Mouse (Mus musculus) embryo, embryonic 10.5 days (tissue): ENCODE results near the gene Usp17la.
"Not testable (repeated sequence)": the region's sequence is repeated elsewhere in the genome, so short reads cannot be mapped to it uniquely, and the experiment has no call there.

Source experiments
- DNase-seq: peaks from one replicate; pipeline ENCODE4 v3.0.0-alpha.2; 2015; ENCODE audit warnings: low spot score

The Usp17la gene

DNA sequence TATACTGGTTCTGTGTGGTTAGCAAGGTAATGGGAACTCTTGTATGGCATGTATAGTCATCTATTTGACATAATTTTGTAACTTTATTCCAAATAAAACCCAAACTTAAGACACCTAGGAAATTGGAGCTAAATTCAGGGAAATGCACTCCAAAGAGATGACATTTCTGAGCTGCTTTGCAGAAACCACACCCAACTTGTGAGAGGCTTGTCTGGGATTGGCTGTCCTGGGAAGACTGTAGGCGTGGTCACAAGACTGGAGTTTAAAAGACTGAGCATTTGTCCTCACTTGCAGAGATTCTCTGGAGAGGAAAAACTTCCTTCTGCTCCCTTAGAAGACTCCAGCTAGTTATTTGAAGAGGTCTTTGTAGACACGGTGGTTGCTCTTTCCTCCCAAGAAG is at the start of gene Usp17la:
Usp17la (plus strand) TSS at position 301 of the 400 bp plus-strand sequence.
- not testable (repeated sequence) for DNase-seq

DNA sequence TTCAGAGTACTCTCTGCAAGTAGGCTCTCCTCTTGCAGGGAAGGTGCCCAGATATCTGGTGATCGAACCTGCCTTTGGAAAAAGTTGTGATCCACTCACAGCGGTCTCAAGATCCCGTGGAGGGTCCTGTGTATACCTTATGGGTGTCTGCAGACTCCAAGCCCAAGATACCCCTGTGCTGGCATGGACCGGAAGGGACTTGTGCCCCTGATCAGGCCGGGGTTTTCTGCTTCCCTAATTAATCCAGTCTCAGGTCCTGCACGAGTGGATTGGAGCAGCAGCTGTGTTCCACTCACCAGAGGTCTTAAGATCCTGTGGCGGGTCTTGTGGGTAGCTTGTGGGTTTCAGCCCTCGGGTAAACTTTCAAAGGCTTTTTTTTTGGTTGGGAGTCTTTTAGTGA is 46.5 kb upstream of the Usp17la start:
- DNase-seq = not testable (repeated sequence)

- DNase-seq = no peak
These were observed 14.3 kb upstream of the Usp17la start, which contains the start of gene Usp17lb for GRCm38 (mm10) chr7:104842503-104842902. Gene Usp17lb (minus strand): TSS chr7:104842603.

DNA sequence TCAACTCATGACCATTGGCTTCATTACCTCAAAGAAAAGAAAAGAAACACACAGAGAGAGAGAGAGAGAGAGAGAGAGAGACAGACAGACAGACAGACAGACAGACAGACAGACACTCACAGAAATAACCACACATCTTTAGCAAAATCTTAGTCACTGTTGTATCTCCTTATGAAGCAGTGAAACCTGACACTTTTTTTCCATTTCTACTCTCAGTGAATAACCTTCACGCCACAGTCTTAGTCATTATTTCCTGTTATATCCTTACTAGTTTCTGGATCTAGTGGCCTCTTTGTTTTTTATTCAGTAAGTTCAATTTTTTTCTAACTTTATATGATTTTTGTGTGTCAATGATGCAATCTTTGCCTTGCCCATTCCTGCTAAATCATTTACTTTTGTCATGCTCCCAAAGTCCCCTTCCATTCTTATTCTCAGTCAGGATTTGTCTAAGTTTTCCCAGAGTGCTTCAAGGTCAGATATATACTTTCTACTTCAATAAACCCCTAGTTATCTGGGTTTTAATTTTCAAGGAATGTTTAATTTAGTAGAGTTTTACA is 13.0 kb upstream of the Usp17la start:
- no peak for DNase-seq

- peak; percentile 1 for DNase-seq
These were observed 5.3 kb upstream of the Usp17la start for GRCm38 (mm10) chr7:104851546-104851945.

- DNase-seq = no peak
These were observed 1.5 kb upstream of the Usp17la start for GRCm38 (mm10) chr7:104855248-104855750.

- DNase-seq = no peak
These were observed 874 bp downstream of the Usp17la start for GRCm38 (mm10) chr7:104857683-104858082.

DNA sequence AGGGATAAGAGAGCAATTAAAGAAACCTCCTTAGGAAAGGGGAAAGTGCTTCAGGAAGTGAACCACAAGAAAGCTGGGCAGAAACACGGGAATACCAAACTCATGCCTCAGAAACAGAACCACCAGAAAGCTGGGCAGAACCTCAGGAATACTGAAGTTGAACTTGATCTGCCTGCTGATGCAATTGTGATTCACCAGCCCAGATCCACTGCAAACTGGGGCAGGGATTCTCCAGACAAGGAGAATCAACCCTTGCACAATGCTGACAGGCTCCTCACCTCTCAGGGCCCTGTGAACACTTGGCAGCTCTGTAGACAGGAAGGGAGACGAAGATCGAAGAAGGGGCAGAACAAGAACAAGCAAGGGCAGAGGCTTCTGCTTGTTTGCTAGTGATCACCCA is 4.6 kb downstream of the Usp17la start:
- no peak for DNase-seq

DNA sequence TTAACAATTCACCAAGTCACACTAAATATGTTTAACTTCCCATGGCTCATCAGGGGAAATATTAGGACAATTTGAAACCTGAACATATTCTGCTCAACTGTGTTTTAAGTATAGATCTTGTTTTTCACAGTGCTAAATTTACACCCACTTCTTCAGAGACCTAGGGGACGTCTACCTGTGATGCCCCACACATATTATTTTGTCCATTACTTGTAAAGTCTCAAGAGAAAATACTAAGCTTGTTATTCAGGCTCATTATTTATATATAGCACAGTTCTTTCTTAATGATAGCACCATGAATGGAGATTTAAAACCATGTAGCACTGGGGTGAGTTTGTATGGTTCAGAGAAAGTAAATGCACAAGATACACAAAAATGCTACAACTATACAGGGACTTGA is 20.9 kb downstream of the Usp17la start, which contains the start of gene Olfr665:
Olfr665 (plus strand) TSS at position 301 of the 400 bp plus-strand sequence.
- DNase-seq = no peak

GRCm38 (mm10) chr7:104895852-104896251 is 39.0 kb downstream of the Usp17la start, which contains the start of gene Olfr666:
Gene Olfr666 (minus strand): TSS chr7:104895952.
- no peak for DNase-seq
